Mouse (Mus musculus): Measurements from ENCODE around the gene Olfr790. TPM values are rescaled to one million over a fixed set of nuclear protein-coding genes. Genes with fewer than 3 reads are reported as not detected.

Gene Olfr790
- not detected for total RNA-seq (2021)

GRCm38 (mm10) chr10:129498192-129498591 is at the start of gene Olfr790:
Gene Olfr790, plus strand, starts transcription at chr10:129498492.
- no peak for DNase-seq (ENCODE audit: extremely low spot score in 1 of 2, low spot score in 2 of 2)
- intact Hi-C loops (cut with DNase I) = no loop called here

GRCm38 (mm10) chr10:129461562-129461961 is 36.7 kb upstream of the Olfr790 start, which contains the start of gene Olfr787:
Gene Olfr787, plus strand, starts transcription at chr10:129461862.
- DNase-seq (ENCODE audit: extremely low spot score in 1 of 2, low spot score in 2 of 2) = no peak
- intact Hi-C loops (cut with DNase I) = no loop called here

- no peak for DNase-seq (ENCODE audit: extremely low spot score in 1 of 2, low spot score in 2 of 2)
- intact Hi-C loops (cut with DNase I) = no loop called here
These were observed 27.6 kb upstream of the Olfr790 start, which contains the start of gene Olfr788 for GRCm38 (mm10) chr10:129470698-129471097. Gene Olfr788, plus strand, starts transcription at chr10:129470998.

- no peak for DNase-seq (ENCODE audit: extremely low spot score in 1 of 2, low spot score in 2 of 2)
- intact Hi-C loops (cut with DNase I) = no loop called here
These were observed 25.0 kb upstream of the Olfr790 start for GRCm38 (mm10) chr10:129473256-129473655.

- intact Hi-C loops (cut with DNase I) = no loop called here
- DNase-seq (ENCODE audit: extremely low spot score in 1 of 2, low spot score in 2 of 2) = no peak
These were observed 24.6 kb upstream of the Olfr790 start for GRCm38 (mm10) chr10:129473723-129474122.

- intact Hi-C loops (cut with DNase I) = no loop called here
- DNase-seq (ENCODE audit: extremely low spot score in 1 of 2, low spot score in 2 of 2) = no peak
These were observed 13.8 kb upstream of the Olfr790 start, which contains the start of gene Olfr789 for GRCm38 (mm10) chr10:129484452-129484851. Gene Olfr789, plus strand, starts transcription at chr10:129484752.

GRCm38 (mm10) chr10:129490101-129490500 is 8.2 kb upstream of the Olfr790 start:
- intact Hi-C loops (cut with DNase I) = no loop called here
- DNase-seq (ENCODE audit: extremely low spot score in 1 of 2, low spot score in 2 of 2) = no peak

- intact Hi-C loops (cut with DNase I) = no loop called here
- DNase-seq (ENCODE audit: extremely low spot score in 1 of 2, low spot score in 2 of 2) = no peak
These were observed 23.2 kb downstream of the Olfr790 start, which contains the start of gene Olfr791 for GRCm38 (mm10) chr10:129521492-129521891. Gene Olfr791, plus strand, starts transcription at chr10:129521792.

GRCm38 (mm10) chr10:129538862-129539261 is 40.6 kb downstream of the Olfr790 start, which contains the start of gene Olfr792:
Gene Olfr792, plus strand, starts transcription at chr10:129539162.
- DNase-seq (ENCODE audit: extremely low spot score in 1 of 2, low spot score in 2 of 2) = no peak
- intact Hi-C loops (cut with DNase I) = no loop called here

- no peak for DNase-seq (ENCODE audit: extremely low spot score in 1 of 2, low spot score in 2 of 2)
- intact Hi-C loops (cut with DNase I) = no loop called here
These were observed 51.1 kb downstream of the Olfr790 start for GRCm38 (mm10) chr10:129549354-129549753.

Other genes starting within 250 kb of the Olfr790 start
- gene Olfr776, start 239.4 kb upstream of the Olfr790 start, total RNA-seq (2021) = not detected
- gene Olfr777, start 227.0 kb upstream of the Olfr790 start, total RNA-seq (2021) = not detected
- not detected for gene Olfr780, start 180.4 kb upstream of the Olfr790 start, total RNA-seq (2021)
- gene Olfr781, start 169.6 kb upstream of the Olfr790 start, total RNA-seq (2021) = not detected
- not detected for gene Olfr782, start 149.6 kb upstream of the Olfr790 start, total RNA-seq (2021)
- under 1 TPM; 0.22 to 0.24 TPM for gene Olfr784, start 114.4 kb upstream of the Olfr790 start, total RNA-seq (2021)
- not detected for gene Olfr785, start 93.1 kb upstream of the Olfr790 start, total RNA-seq (2021)
- gene Olfr786, start 71.2 kb upstream of the Olfr790 start, total RNA-seq (2021) = not detected
- gene Olfr787, start 36.6 kb upstream of the Olfr790 start, total RNA-seq (2021) = not detected
- not detected for gene Olfr788, start 27.5 kb upstream of the Olfr790 start, total RNA-seq (2021)
- gene Olfr789, start 13.7 kb upstream of the Olfr790 start, total RNA-seq (2021) = not detected
- not detected for gene Olfr791, start 23.3 kb downstream of the Olfr790 start, total RNA-seq (2021)
- not detected for gene Olfr792, start 40.7 kb downstream of the Olfr790 start, total RNA-seq (2021)
- gene Olfr794, start 69.2 kb downstream of the Olfr790 start, total RNA-seq (2021) = not detected
- not detected for gene Olfr796, start 114.1 kb downstream of the Olfr790 start, total RNA-seq (2021)
- gene Olfr798, start 129.4 kb downstream of the Olfr790 start, total RNA-seq (2021) = not detected
- not detected for gene Olfr799, start 139.0 kb downstream of the Olfr790 start, total RNA-seq (2021)
- not detected for gene Olfr800, start 159.2 kb downstream of the Olfr790 start, total RNA-seq (2021)
- gene Olfr801, start 175.4 kb downstream of the Olfr790 start, total RNA-seq (2021) = not detected
- gene Olfr802, start 189.7 kb downstream of the Olfr790 start, total RNA-seq (2021) = under 1 TPM in 1 of 2 experiments, not detected in 1; 0.13 TPM
- not detected for gene Olfr803, start 195.8 kb downstream of the Olfr790 start, total RNA-seq (2021)
- not detected for gene Olfr804, start 204.7 kb downstream of the Olfr790 start, total RNA-seq (2021)
- gene Olfr805, start 230.9 kb downstream of the Olfr790 start, total RNA-seq (2021) = not detected
- not detected for gene Olfr806, start 243.4 kb downstream of the Olfr790 start, total RNA-seq (2021)

All from left cerebral cortex, postnatal 10 days (tissue).